Mouse (Mus musculus): Measurements from ENCODE around the gene 4930518I15Rik.
A peak's percentile ranks its signal among the peaks of the same experiment; 100 is the strongest.
"Not testable (repeated sequence)": the region's sequence is repeated elsewhere in the genome, so short reads cannot be mapped to it uniquely, and the experiment has no call there.

The 4930518I15Rik gene

DNA sequence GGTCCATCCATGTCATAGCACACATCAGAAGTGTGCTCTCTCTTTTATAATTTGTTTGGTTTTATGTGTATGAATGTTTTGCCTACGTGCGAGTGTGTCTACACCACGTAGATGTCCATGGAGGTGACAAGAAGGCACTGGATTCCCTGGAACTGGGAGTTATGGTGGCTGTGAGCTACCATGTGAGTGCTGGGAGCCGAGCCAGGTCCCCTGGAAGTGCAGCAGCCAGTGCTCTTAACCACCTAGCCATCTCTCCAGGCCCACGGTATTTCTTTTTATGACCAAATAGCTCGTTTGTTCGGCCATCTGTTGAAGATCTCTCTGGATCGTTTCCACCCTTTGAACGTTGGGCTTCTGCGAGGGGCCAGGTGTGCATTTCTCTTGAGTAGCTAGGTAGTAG lies 14.4 kb downstream of the 4930518I15Rik start:
- no peak for DNase-seq (ENCODE audit: low spot score in 2 of 2)

DNA sequence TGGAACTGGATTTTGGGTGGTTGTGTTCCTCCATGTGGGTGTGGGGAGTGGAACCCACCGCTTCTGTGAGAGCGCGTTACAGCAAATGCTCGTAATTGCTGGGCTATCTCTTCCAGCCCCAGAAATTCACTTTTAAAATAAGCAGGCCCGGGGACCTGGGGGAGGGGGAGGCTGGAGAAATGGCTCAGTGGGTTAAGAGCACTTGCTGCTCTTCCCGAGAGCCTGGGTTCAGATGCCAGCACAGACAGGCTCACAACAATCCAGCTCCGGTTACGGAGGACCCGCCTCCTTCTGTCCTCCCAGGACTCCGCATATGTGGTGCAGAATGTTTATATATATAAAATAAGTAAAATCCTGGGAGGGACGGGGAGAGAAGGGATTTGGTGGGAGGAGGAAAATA lies 15.0 kb downstream of the 4930518I15Rik start:
- DNase-seq (ENCODE audit: low spot score in 2 of 2): no peak

DNA sequence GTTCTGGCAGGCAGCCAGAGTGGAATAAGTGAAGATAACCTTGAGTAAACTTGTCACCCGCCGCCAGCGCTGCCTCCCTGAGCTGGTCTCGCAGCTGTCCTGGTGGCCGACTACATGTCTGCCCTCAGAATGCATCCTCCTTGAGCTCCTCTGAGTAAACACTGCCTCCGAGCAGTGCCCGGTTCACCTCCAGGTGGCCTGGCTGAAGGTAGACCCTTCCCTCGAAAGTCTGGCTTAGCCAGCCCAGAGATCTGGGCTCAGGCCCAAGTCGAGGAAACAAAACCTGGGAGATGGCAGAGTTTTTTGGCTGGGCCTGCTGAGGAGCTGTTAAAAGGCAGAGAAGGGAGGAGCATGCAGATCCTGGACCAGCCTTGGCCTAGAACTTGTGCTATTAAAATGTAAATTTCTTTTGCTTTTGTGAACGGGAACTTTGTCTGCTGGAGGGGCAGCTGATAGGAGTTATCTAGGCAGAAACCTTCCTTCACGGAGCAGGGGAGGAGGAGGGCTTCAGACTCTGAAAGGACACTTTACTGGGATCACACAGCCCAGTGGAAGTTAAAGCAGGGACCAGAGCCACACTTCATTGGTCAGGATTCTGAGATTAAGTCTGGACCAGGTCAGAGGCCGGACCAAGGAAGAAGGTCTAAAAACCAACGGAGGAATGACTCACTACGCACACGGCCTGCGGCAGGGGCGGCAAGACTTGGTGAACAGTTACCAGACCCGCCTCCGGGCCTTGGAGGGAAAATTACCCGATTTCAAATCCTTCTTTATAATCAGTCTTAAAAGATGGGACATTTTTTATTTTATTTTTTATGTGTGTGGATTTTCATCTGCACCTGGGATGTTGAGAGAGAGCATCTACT lies 15.7 kb downstream of the 4930518I15Rik start:
- DNase-seq (ENCODE audit: low spot score in 2 of 2): peak; percentile 64 to 67

DNA sequence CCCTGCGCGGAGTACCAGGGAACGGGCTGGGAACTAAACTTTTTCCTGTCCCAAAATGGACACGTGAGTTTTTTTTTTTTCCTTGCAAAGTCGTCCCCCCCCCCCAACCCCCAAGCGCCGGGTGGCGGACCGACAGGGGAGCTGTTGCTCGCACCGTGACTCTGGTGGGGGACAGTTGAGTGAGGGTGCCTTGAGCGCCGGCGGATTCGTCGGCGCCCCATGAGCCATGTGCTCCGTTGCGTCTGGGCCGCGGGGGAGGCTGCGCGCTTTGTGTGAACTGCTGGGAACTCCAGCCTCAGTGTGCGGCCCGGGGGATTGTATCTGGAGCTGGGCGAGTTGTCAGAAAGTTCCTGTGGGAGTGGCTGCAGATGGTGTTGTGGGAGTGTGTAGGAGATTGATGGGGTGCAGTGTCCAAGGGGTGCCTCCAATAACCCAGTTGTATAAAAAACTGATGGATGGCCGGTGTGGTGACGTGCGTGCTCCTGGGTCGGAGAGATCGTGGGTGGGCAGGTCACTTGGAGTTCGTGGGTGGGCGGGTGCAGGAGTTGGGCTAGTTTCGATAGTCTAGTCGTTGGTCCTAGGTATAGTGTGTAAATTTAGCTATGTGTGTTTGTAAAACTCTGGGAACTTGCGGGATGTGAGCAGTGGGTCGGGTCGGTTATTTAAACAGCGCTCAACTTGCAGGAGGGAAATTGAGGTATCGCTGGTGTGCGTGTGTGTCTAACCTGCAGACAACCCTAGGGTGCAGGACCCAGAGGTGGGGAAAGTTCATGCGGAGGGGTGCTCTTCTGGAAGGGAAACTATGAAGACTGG lies 16.5 kb downstream of the 4930518I15Rik start:
- peak; percentile 57 to 64 for DNase-seq (ENCODE audit: low spot score in 2 of 2)

- DNase-seq (ENCODE audit: low spot score in 2 of 2): peak in 1 of 2 experiments; percentile 36
Measured at GRCm38 (mm10) chr2:156840301-156841027, 17.3 kb downstream of the 4930518I15Rik start.

DNA sequence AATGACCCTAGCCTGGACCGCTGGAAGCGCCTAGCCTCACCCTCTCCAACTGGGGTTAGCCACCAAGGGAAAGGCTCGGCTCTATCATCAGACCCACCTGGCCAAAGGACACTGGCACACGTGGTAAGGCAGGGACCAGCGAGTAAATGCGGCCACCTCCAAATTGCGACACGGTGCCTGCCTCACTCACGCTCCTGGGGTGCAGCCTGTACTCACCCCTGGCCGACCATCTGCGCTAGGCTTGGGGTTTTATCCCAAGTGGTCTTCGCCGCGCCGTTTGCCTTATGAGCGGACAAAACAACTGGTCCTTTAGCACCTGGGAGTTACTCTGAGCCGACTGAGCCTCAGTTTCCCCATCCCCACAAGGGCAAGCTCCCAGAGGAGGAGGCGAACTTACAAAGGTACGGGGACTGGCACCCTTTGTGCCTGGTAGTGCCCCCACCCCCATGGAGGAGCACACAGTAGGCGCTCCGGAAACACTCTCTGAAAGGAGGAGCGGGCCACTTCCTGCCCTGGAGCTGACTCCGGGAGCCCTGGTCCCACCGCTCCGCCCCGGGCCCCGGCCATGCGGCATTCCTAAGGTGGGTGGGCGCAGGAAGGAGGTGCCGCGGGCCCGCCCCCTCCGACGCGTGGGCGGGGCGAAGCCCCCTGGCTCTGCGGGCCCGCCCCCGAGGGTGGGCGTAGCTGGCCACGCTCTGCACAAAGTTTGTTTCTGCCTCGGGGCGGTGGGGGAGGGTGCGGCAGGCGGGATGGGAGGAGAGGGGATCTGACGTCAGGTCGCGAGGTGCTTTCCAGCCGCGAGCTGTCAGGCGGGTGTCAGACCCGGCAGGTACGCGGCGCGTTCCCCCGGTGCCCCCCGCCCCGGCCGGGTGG lies 18.2 kb downstream of the 4930518I15Rik start, which contains the start of gene Tgif2:
Tgif2 (plus strand) TSS at position 689 of the 873 bp plus-strand sequence.
- peak; percentile 58 to 63 for DNase-seq (ENCODE audit: low spot score in 2 of 2)

GRCm38 (mm10) chr2:156838839-156839238 lies 18.9 kb downstream of the 4930518I15Rik start:
- no peak for DNase-seq (ENCODE audit: low spot score in 2 of 2)

DNA sequence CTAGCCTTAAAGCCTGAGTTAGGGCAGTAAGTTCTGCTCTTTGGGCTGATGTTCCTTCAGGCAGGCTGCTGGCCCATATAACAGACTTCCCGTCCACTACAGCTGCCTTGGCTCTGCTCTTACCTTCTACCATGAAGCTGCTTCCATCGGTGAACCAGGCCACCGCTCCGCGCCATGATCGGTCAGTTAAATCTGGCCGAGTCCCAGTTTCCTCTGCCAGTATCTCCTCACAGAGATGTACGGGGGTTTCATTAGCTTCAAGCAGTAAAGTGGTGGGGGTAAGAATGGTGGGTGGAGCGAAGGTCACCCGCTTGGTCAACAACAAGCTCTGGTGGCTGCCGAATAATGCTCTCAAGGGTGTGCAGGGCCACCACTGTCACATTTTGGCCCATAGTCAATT lies 23.4 kb downstream of the 4930518I15Rik start:
- DNase-seq (ENCODE audit: low spot score in 2 of 2): no peak

- DNase-seq (ENCODE audit: low spot score in 2 of 2): not testable (repeated sequence)
Measured at GRCm38 (mm10) chr2:156825128-156825527, 32.6 kb downstream of the 4930518I15Rik start.

GRCm38 (mm10) chr2:156816116-156816515 lies 41.6 kb downstream of the 4930518I15Rik start:
- no peak for DNase-seq (ENCODE audit: low spot score in 2 of 2)

- no peak for DNase-seq (ENCODE audit: low spot score in 2 of 2)
Measured at GRCm38 (mm10) chr2:156815412-156815811, 42.3 kb downstream of the 4930518I15Rik start.

GRCm38 (mm10) chr2:156814893-156815292 lies 42.9 kb downstream of the 4930518I15Rik start:
- DNase-seq (ENCODE audit: low spot score in 2 of 2): no peak

DNA sequence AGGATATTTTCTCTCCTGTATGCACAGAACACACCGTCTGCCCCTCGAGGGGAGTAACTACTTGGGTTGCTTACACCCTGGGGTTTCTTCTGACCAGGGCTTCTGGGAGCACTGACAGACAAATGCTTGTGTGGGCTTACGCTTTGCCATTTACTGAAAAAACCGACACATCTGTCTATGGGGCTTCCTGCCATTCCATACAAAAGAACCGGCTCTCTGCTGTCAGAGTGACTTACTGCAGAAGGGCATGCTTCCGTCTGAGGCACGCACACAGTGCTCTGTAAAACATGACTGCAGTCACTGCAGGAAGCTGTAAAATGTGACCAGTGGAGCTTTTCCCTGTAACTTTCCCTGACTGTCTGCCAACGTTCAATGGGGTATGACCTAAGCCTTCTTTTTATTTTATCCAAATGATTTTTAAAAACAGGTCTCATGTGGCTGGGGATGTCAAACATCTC lies 43.4 kb downstream of the 4930518I15Rik start:
- DNase-seq (ENCODE audit: low spot score in 2 of 2): no peak

DNA sequence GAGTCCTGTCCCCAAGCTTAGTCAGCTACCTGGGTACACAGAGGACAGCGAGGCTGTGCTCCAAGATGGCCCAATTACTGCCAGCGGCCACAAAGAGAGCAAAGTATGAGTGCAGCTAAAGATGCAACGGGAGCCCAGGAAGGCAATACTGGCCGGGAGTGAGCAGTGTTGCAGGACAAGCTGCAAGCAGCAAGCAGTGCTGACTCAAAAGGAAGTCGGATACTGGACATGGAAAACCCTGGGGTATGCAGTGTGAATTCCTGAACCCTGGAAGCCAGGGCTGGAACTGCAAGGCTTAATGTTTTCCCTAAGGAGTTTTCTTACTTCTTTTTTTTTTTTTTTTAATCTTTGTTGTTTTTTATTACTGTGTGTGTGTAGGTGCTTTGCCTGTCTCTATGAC lies 46.2 kb downstream of the 4930518I15Rik start:
- no peak for DNase-seq (ENCODE audit: low spot score in 2 of 2)

GRCm38 (mm10) chr2:156810716-156811115 lies 47.0 kb downstream of the 4930518I15Rik start:
- DNase-seq (ENCODE audit: low spot score in 2 of 2): no peak

GRCm38 (mm10) chr2:156809579-156809978 lies 48.2 kb downstream of the 4930518I15Rik start:
- peak; percentile 67 to 80 for DNase-seq (ENCODE audit: low spot score in 2 of 2)

DNA sequence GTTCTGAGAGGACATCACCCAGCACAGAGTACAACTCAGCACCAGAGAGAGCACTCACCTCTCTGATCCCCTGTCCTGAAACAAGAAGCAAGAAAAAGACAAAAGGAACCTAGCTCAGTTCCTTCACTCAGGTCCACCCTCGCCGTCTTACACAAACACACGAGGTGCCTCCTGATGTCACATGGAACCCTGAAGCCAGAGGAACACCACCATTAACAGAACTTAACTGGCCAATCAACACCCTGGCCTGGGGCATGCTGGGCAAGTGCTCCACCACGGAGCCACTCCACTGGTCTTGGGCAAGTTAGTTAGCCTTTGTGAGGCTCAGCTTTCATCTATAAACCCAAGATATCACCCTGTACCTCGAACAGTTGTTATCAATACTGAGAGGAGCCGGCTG lies 50.9 kb downstream of the 4930518I15Rik start:
- no peak for DNase-seq (ENCODE audit: low spot score in 2 of 2)

Data from right cerebral cortex, postnatal 10 days (tissue).